Comparison of ENCODE assay signal across 12 mouse cellular contexts in the genomic region with DNA sequence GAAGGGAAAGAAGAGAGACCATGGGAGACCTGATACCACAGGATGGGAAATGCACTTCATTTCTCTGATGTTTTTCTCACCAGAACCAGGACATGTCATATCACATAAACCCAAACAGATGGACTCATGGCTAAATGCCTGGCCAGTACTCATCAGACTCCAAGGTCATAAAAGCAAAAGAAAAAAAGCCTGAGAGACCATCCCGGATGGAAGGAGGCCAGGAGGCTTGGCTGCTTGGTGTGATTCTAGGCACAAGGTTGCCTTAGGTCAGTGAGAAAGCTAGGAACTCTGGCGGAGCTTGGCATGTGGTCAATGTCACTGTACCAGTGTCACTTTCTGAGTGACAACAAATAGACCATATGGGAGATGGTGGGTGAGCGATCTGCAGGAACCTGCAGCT. TPM values are rescaled to one million over a fixed set of nuclear protein-coding genes. Genes with fewer than 3 reads are reported as not detected.
DNase-seq lines count a peak whose midpoint lies in the region; ATAC-seq and TF ChIP-seq lines count a peak whose summit lies in the region.
"Had no signal": no experiment of that assay in that cellular context is flagged by ENCODE, and none has a peak within 500 bp of the region (broad histone marks: within the 10 kb centered on the region; RNA-seq: fewer than 3 reads in every experiment).

No protein-coding gene starts in this region.

- TF ChIP-seq POLR2A in thymus, adult 2 months (IDR thresholded peaks at IDR 0.05; ENCODE audit: control insufficient read depth, extremely low read depth, insufficient read depth, low read length, poor library complexity) = no peak

- H3K9me3 ChIP-seq in kidney, embryonic 16.5 days (ENCODE audit: low read length) = no peaks in the 10 kb centered on the region
- H3K9me3 ChIP-seq: G1E; midbrain, embryonic 12.5 days had no signal

- no peak for TF ChIP-seq CTCF in gastrocnemius, adult 2 months (IDR thresholded peaks at IDR 0.05)
- TF ChIP-seq CTCF in thymus, adult 2 months (IDR thresholded peaks at IDR 0.05; ENCODE audit: borderline replicate concordance, control insufficient read depth, extremely low read depth, insufficient read depth, low read length, poor library complexity) = no peak

- no peak overlapping the region for H3K4me3 ChIP-seq in kidney, embryonic 16.5 days (ENCODE audit: low read length)
- no peak overlapping the region for H3K4me3 ChIP-seq in gastrocnemius, adult 2 months
- no peak overlapping the region for H3K4me3 ChIP-seq in thymus, adult 2 months (ENCODE audit: control insufficient read depth, insufficient read depth, low read length)
- H3K4me3 ChIP-seq: midbrain, embryonic 12.5 days had no signal

- no peak overlapping the region for H3K4me2 ChIP-seq in kidney, embryonic 16.5 days (replicated peaks; ENCODE audit: low read depth, low read length)
- H3K4me2 ChIP-seq: midbrain, embryonic 12.5 days had no signal

- H3K9ac ChIP-seq in kidney, embryonic 16.5 days (replicated peaks; ENCODE audit: low read length) = no peak overlapping the region
- H3K9ac ChIP-seq: midbrain, embryonic 12.5 days had no signal

- H3K27me3 ChIP-seq in kidney, embryonic 16.5 days (ENCODE audit: insufficient read depth, low read length) = no peaks in the 10 kb centered on the region
- H3K27me3 ChIP-seq in thymus, adult 2 months (ENCODE audit: control insufficient read depth, insufficient read depth, low read length) = no peaks in the 10 kb centered on the region
- H3K27me3 ChIP-seq: midbrain, embryonic 12.5 days had no signal

- intact Hi-C loops in gastrocnemius, adult 2 months (cut with DNase I) = no loop called here

- H3K36me3 ChIP-seq in kidney, embryonic 16.5 days (ENCODE audit: insufficient read depth, low read length) = no peaks in the 10 kb centered on the region
- no peaks in the 10 kb centered on the region for H3K36me3 ChIP-seq in thymus, adult 2 months (ENCODE audit: control insufficient read depth, insufficient read depth, low read length)
- H3K36me3 ChIP-seq: G1E; midbrain, embryonic 12.5 days had no signal

- DNase-seq in kidney, postnatal 25 days = peak; percentile 25 to 40
- peak; percentile 79 for DNase-seq in adrenal gland, adult 2 months
- DNase-seq in gastrocnemius, adult 2 months = peak; percentile 51
- peak; percentile 21 for DNase-seq in lung, postnatal 25 days (ENCODE audit: low spot score)
- DNase-seq in thymus, adult 2 months = no peak
- DNase-seq in retina, postnatal 1 day = no peak
- DNase-seq: thymus, postnatal 36 days had no signal

- H3K4me1 ChIP-seq in kidney, embryonic 16.5 days (ENCODE audit: insufficient read depth, low read length) = no peaks in the 10 kb centered on the region
- H3K4me1 ChIP-seq in thymus, adult 2 months (replicated peaks; ENCODE audit: control insufficient read depth, insufficient read depth, low read length) = no peaks in the 10 kb centered on the region
- H3K4me1 ChIP-seq: midbrain, embryonic 12.5 days had no signal

- ATAC-seq in kidney, embryonic 16.5 days (ENCODE audit: low FRiP score, low TSS enrichment) = no peak
- ATAC-seq: inflammation-experienced regulatory T-cells, adult 6 months had no signal

- WGBS in kidney, embryonic 16.5 days = 66% methylated on average over 3 of the region's 3 CpGs
- WGBS in thymus, adult 2 months = 81% methylated on average over 3 of the region's 3 CpGs

- no peak overlapping the region for H3K27ac ChIP-seq in kidney, embryonic 16.5 days (ENCODE audit: low read length)
- H3K27ac ChIP-seq in gastrocnemius, adult 2 months = no peak overlapping the region
- H3K27ac ChIP-seq in thymus, adult 2 months (ENCODE audit: control insufficient read depth, insufficient read depth, low read length) = no peak overlapping the region
- H3K27ac ChIP-seq: midbrain, embryonic 12.5 days had no signal

RNA-seq across cellular contexts. Expression of gene Bbs2, which starts 9.1 kb away (rescaled TPM):
- polyA plus RNA-seq in kidney, embryonic 16.5 days (2015; fragmentation: Nextera tagmentation; extraction: Ambion mirVana) = 13.5 and 15.6 TPM in 2 replicates
- 10 to 100 TPM; 17.1 to 18.1 TPM for total RNA-seq in adrenal gland, adult 2 months (2021)
- polyA plus RNA-seq in adrenal gland, adult 2 months (2012; rRNA removed) = 26.5 and 31.0 TPM in 2 replicates
- 1 to 10 TPM; 2.5 to 4.6 TPM for total RNA-seq in gastrocnemius, adult 2 months (2021)
- 7.5 and 13.0 TPM in 2 replicates for polyA plus RNA-seq in thymus, adult 2 months (2012; rRNA removed)

RNA-seq across cellular contexts. Expression of gene Mt4, which starts 29.1 kb away (rescaled TPM):
- polyA plus RNA-seq in kidney, embryonic 16.5 days (2015; fragmentation: Nextera tagmentation; extraction: Ambion mirVana) = not detected in 2 replicates
- total RNA-seq in adrenal gland, adult 2 months (2021) = not detected
- polyA plus RNA-seq in adrenal gland, adult 2 months (2012; rRNA removed) = not detected in 2 replicates
- not detected for total RNA-seq in gastrocnemius, adult 2 months (2021)
- polyA plus RNA-seq in thymus, adult 2 months (2012; rRNA removed) = 6.5 and 12.1 TPM in 2 replicates
- total RNA-seq: G1E; left cerebral cortex, postnatal 25 days had no signal
- polyA plus RNA-seq: G1E; inflammation-experienced regulatory T-cells, adult 6 months; midbrain, embryonic 12.5 days had no signal

RNA-seq across cellular contexts. Expression of gene Mt3, which starts 44.5 kb away (rescaled TPM):
- 1.6 and 3.0 TPM in 2 replicates for polyA plus RNA-seq in kidney, embryonic 16.5 days (2015; fragmentation: Nextera tagmentation; extraction: Ambion mirVana)
- 1 to 10 TPM; 4.1 to 4.7 TPM for total RNA-seq in adrenal gland, adult 2 months (2021)
- polyA plus RNA-seq in adrenal gland, adult 2 months (2012; rRNA removed) = 1.0 and 1.9 TPM in 2 replicates
- total RNA-seq in gastrocnemius, adult 2 months (2021) = 1 to 10 TPM; 1.6 to 2.7 TPM
- polyA plus RNA-seq in thymus, adult 2 months (2012; rRNA removed) = 0.96 and 1.9 TPM in 2 replicates
- total RNA-seq: G1E had no signal
- polyA plus RNA-seq: G1E had no signal

Comparison
In these comparisons a context has a peak if more than half of its experiments do, and no peak if none do; other contexts are left out.
1. DNase-seq: peak in kidney, postnatal 25 days (2 of 2), adrenal gland, adult 2 months (single experiment), gastrocnemius, adult 2 months (single experiment) and lung, postnatal 25 days (single experiment); none in thymus, adult 2 months (single experiment) and retina, postnatal 1 day (single experiment).